Mouse (Mus musculus): ENCODE results near the gene Tff1.

Gene Tff1

DNA sequence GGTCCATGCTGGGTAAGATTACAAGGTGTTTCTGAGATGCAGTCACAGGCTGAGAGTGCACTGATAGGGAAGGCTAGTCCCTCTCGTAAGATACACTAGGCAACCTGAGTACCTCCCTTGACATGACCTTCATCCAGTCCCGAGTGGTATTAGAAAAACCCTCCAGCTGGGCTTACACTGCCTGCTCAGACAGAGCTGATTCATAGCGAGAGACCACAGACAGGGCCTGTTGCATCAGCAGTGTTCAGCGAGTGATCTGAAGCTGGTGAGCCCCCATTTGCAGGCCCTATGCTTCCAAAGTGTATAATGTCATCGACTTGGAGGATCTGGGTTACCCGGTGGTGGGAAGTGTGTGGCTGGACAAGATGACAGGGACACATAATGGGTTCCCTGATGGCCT, at the start of gene Tff1:
Tff1 (minus strand) TSS at position 151 of the 400 bp plus-strand sequence.
- no peak for ATAC-seq (ENCODE audit: low TSS enrichment)

DNA sequence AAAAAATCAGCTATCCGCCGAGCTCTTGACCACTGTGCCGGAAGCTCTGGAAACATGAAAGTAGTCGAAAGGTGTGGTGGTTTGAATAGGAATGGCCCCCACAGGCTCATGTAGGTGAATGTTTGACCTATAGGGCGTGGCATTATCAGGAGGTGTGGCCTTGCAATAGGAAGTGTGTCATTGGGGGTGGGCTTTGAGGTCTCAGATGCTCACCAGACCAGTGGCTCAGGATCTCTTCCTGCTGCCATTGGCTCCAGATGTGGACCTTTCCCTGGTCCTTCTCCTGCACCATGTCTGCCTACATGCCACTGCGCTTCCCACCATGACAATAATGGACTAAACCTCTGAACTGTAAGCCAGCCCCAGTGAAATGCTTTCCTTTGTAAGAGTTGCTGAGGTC, 46.8 kb upstream of the Tff1 start:
- no peak for ATAC-seq (ENCODE audit: low TSS enrichment)

DNA sequence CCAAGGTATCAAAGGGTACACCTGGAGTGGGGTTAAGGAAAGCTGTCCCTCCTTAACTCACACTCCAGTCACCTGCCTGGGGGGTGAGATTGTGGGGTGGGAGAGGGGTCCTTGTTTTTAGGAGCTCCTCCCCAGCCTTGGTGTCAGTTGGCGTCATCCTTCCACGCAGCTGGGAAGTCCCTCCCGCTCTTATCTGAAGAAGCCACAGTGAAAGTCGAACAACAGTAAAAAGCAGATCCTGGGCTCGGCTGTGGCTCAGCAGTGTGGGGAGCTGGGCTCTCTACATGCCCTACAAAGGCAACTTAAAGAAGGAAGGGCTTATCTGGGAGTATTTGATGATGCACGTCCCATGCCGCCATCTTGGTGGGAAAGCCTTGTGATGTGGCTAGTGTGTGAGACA, 45.2 kb upstream of the Tff1 start:
- ATAC-seq (ENCODE audit: low TSS enrichment), result no peak

DNA sequence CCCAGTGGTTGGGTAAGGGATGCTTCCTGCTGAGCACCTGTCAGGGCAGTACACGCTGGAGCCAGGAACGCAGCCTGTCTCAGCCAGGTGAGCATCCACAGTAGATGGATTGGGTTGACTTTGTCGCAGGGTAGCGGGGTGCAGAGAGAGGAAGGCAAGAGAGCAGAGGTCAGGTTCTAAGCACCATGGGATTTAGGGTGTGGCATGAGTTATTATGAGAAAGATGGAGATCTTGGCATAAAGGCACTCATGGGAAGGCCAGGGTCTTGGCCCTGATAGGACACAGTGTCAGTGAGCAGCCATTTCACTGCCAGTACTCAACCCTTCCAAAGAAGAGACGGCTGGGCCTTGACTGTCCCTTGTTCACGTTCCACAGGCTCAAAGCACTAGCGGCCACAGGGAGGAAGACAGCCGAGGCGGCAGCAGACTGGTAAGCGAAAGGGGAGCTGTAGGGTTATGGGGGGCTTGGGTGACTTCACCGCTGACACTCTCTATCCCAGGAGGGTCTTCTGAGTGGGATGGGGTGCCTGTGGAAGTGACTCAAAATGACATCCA, 44.4 kb upstream of the Tff1 start:
- ATAC-seq (ENCODE audit: low TSS enrichment), result no peak

DNA sequence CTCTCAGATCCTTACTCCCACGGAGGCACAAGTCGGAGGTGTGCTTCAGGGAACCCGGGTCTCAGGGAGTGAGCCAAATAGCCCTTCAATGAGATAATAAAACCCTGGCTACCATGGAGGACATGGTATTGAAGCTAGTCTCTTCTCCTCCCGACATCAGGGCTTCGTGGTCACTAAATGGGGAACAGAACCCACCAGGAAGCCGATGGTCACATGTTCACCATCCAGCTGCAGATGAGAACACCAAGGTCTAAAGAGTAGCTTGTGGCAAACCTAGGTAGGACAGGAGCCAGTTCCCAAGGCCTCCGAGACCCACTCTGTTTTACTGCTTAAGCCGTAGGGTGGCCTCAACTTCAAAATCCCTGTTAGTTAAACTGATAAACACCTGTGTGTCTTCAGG, 43.6 kb upstream of the Tff1 start:
- ATAC-seq (ENCODE audit: low TSS enrichment), result no peak

DNA sequence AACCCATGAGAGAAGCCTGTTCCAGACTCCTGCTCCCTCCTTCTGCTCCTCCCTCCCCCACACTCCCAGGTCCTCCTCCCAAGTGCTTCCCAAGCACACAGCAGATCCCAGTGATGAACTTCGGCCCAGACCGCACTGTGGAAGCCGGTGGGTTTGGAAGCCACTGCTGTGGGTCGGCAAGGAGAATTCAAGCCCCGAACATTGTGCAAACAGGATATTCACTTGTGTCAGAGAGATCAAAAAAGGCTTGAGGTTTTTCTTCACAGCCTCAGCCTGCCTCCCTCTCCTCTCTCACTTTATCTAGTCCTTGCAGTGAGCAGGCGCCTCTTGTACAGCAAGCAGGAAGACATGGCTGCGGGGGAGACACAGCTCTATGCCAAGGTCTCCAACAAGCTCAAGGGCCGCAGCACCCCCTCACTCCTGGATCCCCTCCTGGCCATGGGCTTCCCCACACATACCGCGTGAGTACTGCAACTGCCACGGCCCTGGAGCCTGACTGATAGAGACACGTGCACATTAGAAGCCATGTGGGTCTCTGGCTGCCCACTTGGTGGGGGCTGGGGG, 42.8 kb upstream of the Tff1 start, which contains the start of gene Ubash3a:
Ubash3a (plus strand) TSS at position 103 of the 564 bp plus-strand sequence.
- no peak for ATAC-seq (ENCODE audit: low TSS enrichment)

DNA sequence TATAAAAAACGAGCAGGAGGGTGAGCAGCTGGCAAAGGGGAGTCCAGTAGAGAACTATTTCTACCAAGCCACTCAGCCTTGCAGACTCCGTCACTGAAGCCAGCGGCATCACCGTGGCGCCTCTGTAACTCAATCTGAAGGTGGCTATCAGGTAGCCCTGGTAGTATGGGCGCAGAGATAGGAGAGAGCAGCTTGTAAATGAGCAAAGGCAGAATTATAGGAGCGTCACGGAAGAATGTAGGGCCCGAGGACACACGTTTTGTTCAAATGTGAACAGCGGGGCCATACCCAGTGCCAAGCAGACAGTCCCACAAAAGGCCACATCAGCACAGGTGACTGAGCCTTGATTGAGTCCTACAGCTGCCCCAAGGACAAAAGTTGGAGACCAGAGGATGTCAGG, 33.8 kb upstream of the Tff1 start, which contains the start of gene Tmprss3:
Tmprss3 (minus strand) TSS at position 101 of the 400 bp plus-strand sequence.
- no peak for ATAC-seq (ENCODE audit: low TSS enrichment)

DNA sequence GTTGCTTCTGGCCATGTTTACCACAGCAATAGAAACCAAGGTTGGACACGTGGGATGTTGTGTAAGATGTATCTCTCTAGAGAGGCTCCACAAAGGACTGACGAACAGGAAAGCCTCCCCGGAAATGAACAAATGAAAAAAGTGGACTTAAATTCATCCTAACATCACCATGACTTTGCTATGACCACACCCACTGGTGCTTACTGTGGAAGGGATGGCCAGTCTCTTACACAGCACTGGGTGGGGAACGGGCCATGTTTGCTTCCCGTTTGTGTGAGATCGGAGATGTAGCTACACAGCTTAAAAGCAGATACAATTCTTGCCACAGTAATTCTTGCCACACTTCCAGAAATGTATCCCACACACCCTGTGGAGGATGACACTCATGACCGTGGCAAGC, 31.2 kb upstream of the Tff1 start:
- no peak for ATAC-seq (ENCODE audit: low TSS enrichment)

DNA sequence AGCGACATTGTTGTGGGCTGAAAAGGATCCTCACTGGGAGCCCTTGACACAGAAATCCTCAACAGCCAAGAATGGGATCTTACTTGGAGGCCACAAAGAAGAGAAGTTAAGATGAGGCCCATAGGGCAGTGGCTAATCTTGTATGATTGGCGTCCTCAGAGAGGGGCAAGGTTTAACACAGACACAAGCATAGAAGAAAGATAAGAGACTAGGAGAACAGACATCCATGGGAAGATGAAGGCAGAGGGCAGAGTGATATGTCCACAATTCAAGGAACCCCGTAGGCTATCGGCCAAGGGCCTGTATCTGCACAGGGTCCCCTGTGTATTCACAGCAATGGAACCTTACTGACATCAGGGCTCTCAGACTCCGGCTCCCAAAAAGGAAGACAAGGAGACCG, 30.1 kb upstream of the Tff1 start:
- ATAC-seq (ENCODE audit: low TSS enrichment), result no peak

DNA sequence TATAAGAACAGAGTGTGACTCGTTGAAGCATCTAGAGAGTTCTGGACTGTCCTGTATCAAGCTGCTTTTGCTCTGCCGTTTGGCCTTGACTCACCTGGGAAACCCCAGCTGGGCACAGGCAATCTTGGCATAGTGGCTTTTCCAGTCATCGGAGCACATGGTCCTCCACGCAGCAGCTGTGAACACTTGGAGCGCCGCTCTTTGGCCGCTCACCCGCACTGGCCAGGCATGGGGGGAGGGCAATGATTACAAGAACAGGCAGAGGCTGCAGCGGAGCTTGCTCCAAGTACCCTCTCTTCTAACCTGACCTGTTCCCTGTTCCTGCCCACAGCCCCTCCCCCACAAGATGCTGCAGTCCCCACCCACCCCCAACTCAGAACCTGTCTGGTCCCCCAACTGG, 28.3 kb upstream of the Tff1 start:
- ATAC-seq (ENCODE audit: low TSS enrichment), result no peak

DNA sequence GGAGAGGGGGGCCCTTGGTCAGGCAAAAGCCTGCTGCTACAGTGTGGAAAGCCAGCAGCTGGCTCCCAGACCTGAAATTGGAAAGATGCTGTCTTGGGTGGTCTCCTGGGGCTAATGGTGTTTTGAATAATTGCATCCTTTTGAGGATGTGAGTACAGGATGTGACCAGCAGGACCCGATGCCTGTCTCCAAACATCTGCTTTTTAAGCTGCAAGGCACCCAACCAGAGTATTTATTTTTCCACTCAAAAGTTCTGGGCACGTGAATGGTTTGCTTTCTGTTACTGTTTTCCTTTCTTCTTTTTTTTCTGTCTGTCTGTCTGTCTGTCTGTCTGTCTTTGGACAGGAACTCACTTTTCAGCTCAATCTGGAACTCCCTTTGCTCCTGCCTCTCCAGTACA, 27.6 kb upstream of the Tff1 start:
- no peak for ATAC-seq (ENCODE audit: low TSS enrichment)

DNA sequence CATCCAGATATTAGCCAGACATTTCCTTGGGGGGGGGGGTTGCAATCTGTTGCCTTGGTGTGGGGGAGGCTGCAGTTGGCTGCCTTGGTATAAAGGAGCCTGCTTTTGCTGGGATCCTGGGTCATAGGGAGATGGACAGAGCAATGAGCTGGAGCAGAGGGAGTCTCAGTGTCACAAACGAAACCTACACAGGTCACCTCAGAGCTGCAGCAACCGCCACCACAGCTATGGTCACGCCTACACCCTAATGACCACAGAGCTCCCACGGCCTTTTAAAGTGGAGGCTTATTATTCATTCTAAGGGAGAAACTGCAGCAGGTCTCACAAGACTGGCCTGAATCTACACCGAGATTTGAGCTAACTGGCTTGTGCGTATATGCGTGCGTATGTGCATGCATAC, 26.7 kb upstream of the Tff1 start:
- ATAC-seq (ENCODE audit: low TSS enrichment), result no peak

DNA sequence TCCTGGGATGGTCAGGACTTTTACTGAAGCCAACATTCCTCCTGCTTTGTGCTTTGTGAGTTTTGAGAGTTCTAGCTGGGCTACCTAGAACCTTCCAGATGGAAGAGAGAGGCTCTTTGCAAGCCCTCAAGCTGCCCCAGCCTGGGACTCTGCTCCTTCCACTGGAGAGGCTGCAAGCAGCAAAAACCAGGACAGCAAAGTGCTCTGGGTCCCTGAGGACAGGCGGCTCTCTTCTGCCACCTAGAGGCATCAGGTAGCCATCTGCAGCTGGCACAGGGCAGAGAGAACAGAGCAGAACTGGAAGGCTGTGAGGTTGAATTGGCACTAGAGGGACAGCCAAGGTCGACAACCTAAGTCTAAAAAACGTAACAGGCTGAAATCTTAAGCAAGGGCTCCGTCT, 22.3 kb upstream of the Tff1 start:
- peak; percentile 91 for ATAC-seq (ENCODE audit: low TSS enrichment)

DNA sequence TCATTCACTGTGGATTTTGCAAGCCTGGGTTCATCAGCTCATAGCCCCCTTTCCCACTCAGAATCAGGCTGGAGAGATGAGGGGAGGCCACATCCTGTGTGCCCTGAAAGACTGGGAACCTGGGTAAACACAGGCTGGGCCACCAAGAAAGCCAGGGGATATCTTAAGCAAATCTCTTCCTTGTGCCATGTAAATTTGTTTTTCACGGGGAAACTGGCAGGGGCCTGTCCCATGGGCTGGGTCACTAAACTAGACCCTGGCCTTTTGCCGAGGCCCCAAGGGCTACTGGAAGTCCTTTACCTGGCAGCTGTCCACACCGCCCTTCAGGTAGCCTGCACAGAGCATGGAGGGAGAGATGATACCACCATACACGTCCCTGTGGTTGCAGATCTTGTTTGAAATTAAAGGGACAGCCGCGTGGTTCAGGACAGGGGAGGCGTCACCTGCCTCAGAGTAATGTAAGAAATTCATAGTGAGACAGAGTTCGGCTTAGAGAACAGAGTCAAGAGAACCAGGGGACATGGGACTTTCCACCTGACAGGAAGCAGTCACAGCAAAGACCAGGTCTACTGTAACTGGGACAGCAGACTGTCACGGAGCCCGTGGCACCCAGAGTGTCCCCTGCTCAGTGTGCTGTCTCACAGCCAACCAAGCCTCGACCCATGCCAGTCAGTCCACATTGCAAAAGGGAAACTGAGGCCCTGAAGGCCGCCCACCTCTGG, 19.4 kb upstream of the Tff1 start:
- ATAC-seq (ENCODE audit: low TSS enrichment), result no peak

DNA sequence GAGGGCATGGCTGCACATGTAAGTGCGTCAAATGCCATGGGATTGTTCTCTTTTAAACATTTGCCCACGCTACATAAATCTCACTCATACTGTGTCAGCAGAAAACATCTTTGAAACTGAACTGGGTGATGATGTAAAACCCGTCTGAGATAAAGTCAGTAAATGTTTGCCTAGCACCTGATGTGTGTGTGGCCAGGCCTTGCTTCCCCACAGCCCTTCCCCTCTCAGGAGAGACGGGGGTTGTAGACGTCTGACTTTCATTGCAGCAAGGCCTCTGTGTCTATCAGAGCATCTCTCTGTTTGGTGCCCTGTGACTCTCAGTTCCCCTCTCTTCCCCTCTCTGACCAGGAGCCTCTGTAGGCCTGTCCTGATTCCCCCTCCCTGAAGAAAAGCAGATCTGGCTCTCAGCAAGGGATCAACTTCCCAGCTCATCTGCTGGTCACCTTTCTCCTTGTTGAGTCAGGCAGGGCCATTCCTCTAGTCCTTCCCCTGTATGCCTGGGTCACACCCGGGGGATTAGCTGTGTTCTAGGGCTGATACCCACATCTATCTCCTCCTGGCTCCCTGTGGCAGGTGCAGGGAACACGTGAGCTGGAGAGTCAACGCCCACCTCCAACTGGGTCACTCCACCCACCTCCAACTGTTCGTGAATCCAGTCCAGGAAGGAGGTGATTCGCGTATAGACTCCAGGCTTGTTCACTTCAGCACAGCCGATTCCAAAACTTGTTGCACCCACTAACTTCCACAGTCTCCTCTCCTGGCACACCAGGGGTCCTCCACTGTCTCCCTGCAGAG, 18.3 kb upstream of the Tff1 start:
- ATAC-seq (ENCODE audit: low TSS enrichment), result peak; percentile 66; the same call in 1 of the 2 replicates

DNA sequence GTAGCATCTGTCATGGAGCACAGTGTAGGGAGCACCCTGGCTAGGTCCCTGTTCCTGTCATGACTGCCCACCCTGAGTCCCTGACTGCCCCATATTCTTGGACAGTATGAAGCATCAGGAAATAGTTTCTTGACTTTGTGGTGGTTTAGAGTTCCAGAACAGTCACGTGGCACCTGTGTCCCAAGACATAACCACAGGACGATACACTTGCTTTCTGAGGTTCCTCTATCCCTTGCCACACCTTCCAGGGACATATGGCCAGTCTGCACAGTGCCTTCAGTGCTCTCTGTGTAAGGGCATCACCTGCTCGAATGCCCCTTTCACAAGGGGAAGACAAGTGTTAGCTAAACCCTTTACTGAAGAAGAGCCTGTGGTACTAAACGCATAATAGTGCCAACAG, 16.4 kb upstream of the Tff1 start:
- no peak for ATAC-seq (ENCODE audit: low TSS enrichment)

DNA sequence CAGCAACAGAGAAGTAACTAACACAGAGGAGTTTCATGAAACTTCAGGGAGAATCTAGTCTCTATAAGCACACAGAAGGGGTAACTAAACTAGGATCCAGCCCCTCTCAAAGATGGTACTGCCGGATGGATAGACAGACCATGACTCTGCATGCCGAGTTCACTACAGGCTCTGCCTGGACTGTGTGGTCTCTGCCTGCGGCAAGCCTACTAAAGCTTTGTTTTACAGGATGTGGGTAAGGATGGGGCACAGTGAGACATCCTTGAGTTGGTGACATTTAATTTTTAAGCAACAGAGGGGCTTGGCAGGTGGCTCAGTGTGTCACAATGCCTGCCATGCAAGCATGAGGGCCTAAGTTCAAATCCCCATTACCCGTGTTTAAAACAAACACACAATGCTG, 11.2 kb upstream of the Tff1 start:
- no peak for ATAC-seq (ENCODE audit: low TSS enrichment)

DNA sequence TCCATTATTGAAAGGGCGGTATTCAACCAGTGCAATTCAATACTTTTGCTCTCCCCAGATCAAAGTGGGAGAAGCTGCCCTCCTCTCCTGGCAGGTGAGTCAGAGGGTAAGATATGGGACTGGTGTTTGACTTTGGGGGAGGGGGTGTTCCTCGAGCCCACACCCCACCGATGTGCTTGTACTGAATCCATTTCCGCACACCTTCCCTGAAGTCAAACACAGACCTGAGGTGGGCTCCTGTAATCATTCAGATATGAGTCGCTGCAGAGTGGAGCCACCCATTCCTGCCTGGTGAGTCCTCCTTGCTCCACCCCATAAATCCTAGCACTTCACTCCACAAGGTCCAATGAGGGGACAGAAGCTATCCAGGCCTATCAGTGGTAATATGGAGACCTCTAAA, 4.7 kb upstream of the Tff1 start:
- no peak for ATAC-seq (ENCODE audit: low TSS enrichment)

DNA sequence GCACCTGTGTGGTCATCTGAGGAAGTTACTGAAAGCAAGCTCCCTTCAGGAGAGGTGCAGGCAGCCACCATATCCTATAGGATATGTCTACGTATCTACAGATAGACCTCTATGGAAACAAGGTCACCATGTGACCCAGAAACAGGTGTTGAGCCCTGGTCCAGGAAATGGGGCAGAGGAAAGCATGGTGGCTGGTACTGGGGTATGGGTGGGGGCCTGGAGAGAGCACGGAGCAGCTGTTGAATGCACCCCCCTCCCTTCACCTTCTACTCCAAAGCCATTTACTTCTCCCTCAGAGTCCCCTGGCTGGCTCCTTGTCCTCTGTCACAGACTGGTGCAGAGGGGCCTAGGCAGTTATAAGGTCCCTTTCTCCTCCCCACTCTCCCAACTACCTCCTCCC, 1.3 kb downstream of the Tff1 start:
- ATAC-seq (ENCODE audit: low TSS enrichment), result no peak

DNA sequence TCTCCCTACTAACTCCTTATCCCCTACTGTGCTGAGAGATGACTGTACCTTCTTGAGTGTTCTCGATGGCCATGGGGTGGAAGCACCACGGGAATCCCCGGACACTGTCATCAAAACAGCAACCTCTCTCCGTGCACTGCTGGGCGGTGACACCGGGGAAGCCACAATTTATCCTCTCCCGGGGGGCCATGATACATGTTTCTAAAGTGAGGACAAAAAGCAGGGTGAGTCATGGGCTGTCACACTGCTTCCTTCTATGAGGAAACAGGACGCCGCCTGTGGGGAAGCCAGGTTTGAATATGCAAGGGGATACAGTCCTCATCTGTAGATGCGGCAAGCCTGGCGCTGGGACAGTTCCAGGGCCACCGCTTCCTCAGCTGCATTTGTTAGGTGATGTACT, 2.5 kb downstream of the Tff1 start:
- ATAC-seq (ENCODE audit: low TSS enrichment), result no peak

DNA sequence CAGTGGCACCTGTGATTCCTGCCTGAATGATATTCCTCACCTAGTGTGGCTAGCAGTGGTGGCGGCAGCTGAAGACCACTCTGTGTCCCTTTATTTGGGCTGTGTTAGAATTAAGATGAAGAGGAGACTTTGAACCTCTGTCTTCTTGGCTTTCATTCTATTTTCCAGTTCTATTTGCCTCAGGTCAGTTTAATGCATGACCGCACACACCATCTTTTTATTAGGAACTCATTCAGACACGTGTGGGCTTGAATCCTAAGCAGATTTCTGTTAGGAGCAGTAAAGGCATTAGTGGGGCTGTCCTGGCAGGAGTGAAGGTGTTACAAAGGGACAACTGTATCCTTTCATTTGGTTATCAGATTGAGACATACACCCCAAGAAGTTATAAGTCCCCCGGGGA, 4.8 kb downstream of the Tff1 start:
- ATAC-seq (ENCODE audit: low TSS enrichment), result no peak

DNA sequence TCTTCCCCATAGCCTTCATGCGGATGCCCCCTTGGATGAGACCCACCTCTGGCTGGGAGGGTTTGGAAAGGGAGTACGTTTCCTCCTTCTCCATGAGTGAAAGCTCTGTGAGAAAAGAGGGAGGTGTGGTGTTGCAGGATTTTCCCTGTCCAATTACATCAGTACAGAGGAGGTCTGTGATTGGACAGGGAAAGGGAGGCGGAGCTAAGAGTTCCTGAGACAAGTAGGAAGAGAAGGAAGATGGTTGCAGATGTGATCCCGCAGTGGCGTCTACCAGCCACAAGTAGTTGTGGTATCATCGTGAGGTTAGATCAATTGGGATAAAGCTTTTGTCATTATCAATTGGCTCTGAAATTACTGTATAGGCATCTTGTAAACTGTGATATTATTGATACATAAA, 7.2 kb downstream of the Tff1 start:
- ATAC-seq (ENCODE audit: low TSS enrichment), result no peak

DNA sequence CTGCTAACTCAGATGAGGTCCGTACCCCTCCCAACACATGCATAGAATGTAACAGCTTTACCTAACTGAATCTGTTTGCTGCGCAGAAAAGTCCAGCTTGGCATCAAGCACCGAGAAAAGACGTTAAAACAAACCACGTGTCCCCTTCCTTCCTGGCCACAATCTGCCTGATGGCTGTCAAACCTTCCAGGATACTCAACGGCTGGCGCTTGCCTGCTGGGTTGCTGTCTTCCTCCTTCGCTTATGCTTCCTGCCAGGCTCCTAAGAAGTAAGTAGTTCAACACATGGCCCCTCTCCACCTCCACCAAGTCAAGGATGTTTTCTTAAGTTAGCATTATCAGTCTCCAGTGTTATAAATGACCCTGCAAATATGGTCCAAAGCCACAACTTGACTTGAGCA, 11.3 kb downstream of the Tff1 start:
- no peak for ATAC-seq (ENCODE audit: low TSS enrichment)
